Mouse (Mus musculus) lung, postnatal 0 days (tissue): ENCODE data around the gene Ncf1.

Source experiments
- CTCF ChIP-seq: IDR thresholded peaks from 2 replicates; pipeline ENCODE4 v1.5.1; 2016; ENCODE audit warnings: antibody characterized with exemption, mild to moderate bottlenecking
- EP300 ChIP-seq: IDR thresholded peaks from 2 replicates; pipeline ENCODE4 v1.6.1; 2016; ENCODE audit warnings: antibody characterized with exemption, mild to moderate bottlenecking, control low read depth

DNA sequence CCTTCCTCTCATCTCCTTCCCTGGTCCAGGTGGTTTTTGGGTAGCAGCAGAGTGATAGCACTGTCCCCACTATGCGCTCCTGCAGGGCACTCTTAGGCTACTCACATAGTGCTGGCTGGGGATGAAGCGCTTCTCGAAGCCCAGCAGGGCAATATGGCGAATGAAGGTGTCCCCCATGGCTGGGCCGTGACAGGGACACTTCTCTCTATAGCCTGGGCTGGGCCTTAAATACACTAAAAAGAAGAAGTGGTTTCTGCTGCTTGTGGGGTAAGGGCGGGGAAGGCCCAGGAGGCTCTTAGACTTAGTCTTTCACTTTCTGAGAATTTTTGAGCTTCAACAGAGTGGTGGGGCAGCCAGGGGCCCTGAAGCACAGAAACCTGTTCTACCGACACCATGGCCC is at the start of gene Ncf1:
- TF ChIP-seq CTCF (no peak), EP300 (no peak)
